Mouse (Mus musculus): ENCODE results near the gene Lamp1. TPM values are rescaled to one million over a fixed set of nuclear protein-coding genes. Genes with fewer than 3 reads are reported as not detected.

Gene Lamp1
- polyA plus RNA-seq (2012; rRNA removed), result 247 and 265 TPM in 2 replicates

GRCm38 (mm10) chr8:13158718-13159376, at the start of gene Lamp1:
Gene Lamp1, plus strand, starts transcription at chr8:13159161.
- peak; percentile 99 for DNase-seq (ENCODE audit: low read depth)
- TF ChIP-seq POLR2A (IDR thresholded peaks at IDR 0.05; ENCODE audit: borderline replicate concordance, extremely low read depth, insufficient read depth, insufficient read length, poor library complexity, severe bottlenecking) (peak; percentile 86), CTCF (IDR thresholded peaks at IDR 0.05; ENCODE audit: borderline replicate concordance, extremely low read depth, insufficient read depth, insufficient read length) (no peak)

DNA sequence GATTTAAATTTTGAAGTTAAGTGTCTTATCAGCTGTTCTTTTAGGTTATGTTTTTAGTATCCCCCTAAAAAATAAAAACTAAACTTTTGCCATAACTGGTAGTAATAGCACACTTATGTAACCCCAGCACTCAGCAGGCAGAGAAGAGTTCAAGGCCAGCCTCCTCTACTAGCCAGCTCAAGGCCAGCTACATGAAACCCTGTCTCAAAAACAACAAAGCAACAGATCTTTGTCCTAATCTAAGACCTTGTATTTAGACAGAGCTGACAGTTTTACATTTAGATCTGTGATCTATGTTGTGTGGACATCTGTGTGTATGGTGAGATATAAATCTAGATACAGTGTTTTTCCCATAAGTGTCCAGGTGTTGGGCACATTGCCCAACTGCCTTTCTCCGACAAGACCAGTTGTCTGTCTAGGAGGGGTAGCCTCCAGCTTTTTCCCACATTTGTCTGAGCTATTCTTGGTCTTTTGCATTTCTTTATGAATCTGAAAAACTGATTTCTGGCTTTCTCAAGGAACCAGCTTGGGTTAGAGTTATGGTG, 49.5 kb upstream of the Lamp1 start:
- DNase-seq (ENCODE audit: low read depth), result no peak
- no peak for TF ChIP-seq POLR2A (IDR thresholded peaks at IDR 0.05; ENCODE audit: borderline replicate concordance, extremely low read depth, insufficient read depth, insufficient read length, poor library complexity, severe bottlenecking)
- no peak for TF ChIP-seq CTCF (IDR thresholded peaks at IDR 0.05; ENCODE audit: borderline replicate concordance, extremely low read depth, insufficient read depth, insufficient read length)

DNA sequence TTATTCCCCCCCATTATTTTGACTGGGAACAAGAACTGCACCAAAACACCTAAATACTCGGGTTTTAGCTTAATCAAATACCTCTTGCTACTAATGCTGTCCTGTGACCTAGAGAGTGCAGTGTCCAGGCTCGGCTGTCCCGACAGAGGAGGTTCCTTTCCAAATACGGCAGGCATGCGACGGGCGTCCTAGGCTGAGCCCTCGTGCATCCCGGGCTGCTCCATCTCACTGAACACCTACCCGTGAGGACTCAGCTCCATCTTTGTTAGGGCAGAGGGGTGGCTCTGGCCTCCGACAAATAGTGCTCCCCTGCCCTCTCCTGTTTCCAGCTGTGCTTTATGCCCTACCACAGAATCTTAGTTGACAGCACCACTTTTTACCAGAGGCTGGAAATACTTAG, 47.0 kb upstream of the Lamp1 start:
- DNase-seq (ENCODE audit: low read depth), result no peak
- TF ChIP-seq POLR2A (IDR thresholded peaks at IDR 0.05; ENCODE audit: borderline replicate concordance, extremely low read depth, insufficient read depth, insufficient read length, poor library complexity, severe bottlenecking) (no peak), CTCF (IDR thresholded peaks at IDR 0.05; ENCODE audit: borderline replicate concordance, extremely low read depth, insufficient read depth, insufficient read length) (no peak)

DNA sequence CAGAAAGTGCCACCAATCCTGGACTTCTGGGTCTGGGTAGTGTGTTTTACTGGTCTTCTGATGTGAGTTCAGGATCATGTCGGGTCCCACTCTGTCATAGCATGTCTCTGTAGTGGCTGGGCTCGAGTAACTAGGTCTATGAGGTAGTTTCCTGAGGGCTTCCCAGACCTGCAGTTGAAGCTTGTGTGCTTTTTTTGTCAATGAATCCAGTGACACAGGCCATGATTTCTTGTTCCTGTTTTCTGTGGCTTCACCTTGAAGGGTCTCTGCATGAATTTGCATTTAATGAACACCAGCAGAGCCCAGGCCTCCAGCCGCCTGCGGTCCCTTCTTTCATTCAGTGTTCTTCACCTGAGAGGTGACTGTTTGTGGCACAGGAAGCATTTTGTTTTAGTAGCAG, 45.7 kb upstream of the Lamp1 start:
- TF ChIP-seq CTCF (IDR thresholded peaks at IDR 0.05; ENCODE audit: borderline replicate concordance, extremely low read depth, insufficient read depth, insufficient read length), result no peak
- TF ChIP-seq POLR2A (IDR thresholded peaks at IDR 0.05; ENCODE audit: borderline replicate concordance, extremely low read depth, insufficient read depth, insufficient read length, poor library complexity, severe bottlenecking), result no peak
- no peak for DNase-seq (ENCODE audit: low read depth)

DNA sequence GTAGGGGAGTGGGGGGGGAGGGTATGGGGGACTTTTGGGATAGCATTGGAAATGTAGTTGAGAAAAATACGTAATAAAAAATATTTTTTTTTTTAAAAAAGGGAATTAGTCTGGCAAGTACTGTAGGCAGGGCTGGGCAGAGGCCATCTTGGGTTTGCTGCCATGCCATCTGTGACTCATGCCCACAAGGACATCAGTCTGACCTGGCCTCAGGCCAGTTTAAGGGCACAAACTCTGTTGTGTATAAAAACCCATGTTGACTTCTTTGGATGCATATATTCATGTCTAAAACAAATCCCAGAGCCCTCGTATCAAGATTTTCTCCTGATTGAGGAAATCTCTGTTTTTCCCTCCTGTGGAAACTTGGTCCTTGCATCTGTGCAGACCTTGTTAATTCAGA, 41.9 kb upstream of the Lamp1 start:
- TF ChIP-seq CTCF (IDR thresholded peaks at IDR 0.05; ENCODE audit: borderline replicate concordance, extremely low read depth, insufficient read depth, insufficient read length) (no peak), POLR2A (IDR thresholded peaks at IDR 0.05; ENCODE audit: borderline replicate concordance, extremely low read depth, insufficient read depth, insufficient read length, poor library complexity, severe bottlenecking) (no peak)
- DNase-seq (ENCODE audit: low read depth), result no peak

- TF ChIP-seq CTCF (IDR thresholded peaks at IDR 0.05; ENCODE audit: borderline replicate concordance, extremely low read depth, insufficient read depth, insufficient read length) (no peak), POLR2A (IDR thresholded peaks at IDR 0.05; ENCODE audit: borderline replicate concordance, extremely low read depth, insufficient read depth, insufficient read length, poor library complexity, severe bottlenecking) (no peak)
- no peak for DNase-seq (ENCODE audit: low read depth)
These were observed 40.4 kb upstream of the Lamp1 start for GRCm38 (mm10) chr8:13118516-13118915.

- no peak for DNase-seq (ENCODE audit: low read depth)
- no peak for TF ChIP-seq CTCF (IDR thresholded peaks at IDR 0.05; ENCODE audit: borderline replicate concordance, extremely low read depth, insufficient read depth, insufficient read length)
- TF ChIP-seq POLR2A (IDR thresholded peaks at IDR 0.05; ENCODE audit: borderline replicate concordance, extremely low read depth, insufficient read depth, insufficient read length, poor library complexity, severe bottlenecking), result no peak
These were observed 37.9 kb upstream of the Lamp1 start for GRCm38 (mm10) chr8:13120882-13121665.

DNA sequence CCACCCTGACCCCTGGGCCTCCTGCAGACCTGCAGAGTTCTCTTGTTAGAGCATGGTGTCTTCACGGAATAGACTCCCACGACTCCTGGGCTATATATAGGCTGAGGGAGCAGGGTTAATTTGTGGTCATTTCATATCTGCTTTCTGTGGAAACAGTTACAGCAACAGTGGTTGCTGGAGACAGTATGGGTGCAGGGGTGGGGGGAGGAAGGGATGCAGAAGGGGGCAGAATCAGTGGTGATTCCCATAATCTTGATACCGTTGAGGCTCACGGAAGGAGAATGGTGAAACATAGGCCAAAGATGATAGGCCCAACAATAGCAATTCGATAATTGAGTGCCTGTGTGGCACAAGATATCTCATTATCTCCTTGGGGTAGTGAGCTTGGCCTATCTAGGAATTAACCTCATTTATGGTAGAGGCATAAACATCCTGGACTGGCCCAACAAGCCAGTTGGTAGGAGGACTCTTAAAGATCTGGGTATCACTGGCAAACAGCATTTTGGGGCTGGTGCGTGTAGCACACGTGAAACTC, 36.0 kb upstream of the Lamp1 start:
- no peak for DNase-seq (ENCODE audit: low read depth)
- TF ChIP-seq CTCF (IDR thresholded peaks at IDR 0.05; ENCODE audit: borderline replicate concordance, extremely low read depth, insufficient read depth, insufficient read length), result no peak
- no peak for TF ChIP-seq POLR2A (IDR thresholded peaks at IDR 0.05; ENCODE audit: borderline replicate concordance, extremely low read depth, insufficient read depth, insufficient read length, poor library complexity, severe bottlenecking)

GRCm38 (mm10) chr8:13124897-13125296, 34.1 kb upstream of the Lamp1 start:
- no peak for TF ChIP-seq CTCF (IDR thresholded peaks at IDR 0.05; ENCODE audit: borderline replicate concordance, extremely low read depth, insufficient read depth, insufficient read length)
- no peak for TF ChIP-seq POLR2A (IDR thresholded peaks at IDR 0.05; ENCODE audit: borderline replicate concordance, extremely low read depth, insufficient read depth, insufficient read length, poor library complexity, severe bottlenecking)
- DNase-seq (ENCODE audit: low read depth), result no peak

GRCm38 (mm10) chr8:13132220-13132619, 26.7 kb upstream of the Lamp1 start:
- TF ChIP-seq CTCF (IDR thresholded peaks at IDR 0.05; ENCODE audit: borderline replicate concordance, extremely low read depth, insufficient read depth, insufficient read length), result peak; percentile 54; the same call in 1 of the 2 replicates
- peak; percentile 63 for DNase-seq (ENCODE audit: low read depth)

DNA sequence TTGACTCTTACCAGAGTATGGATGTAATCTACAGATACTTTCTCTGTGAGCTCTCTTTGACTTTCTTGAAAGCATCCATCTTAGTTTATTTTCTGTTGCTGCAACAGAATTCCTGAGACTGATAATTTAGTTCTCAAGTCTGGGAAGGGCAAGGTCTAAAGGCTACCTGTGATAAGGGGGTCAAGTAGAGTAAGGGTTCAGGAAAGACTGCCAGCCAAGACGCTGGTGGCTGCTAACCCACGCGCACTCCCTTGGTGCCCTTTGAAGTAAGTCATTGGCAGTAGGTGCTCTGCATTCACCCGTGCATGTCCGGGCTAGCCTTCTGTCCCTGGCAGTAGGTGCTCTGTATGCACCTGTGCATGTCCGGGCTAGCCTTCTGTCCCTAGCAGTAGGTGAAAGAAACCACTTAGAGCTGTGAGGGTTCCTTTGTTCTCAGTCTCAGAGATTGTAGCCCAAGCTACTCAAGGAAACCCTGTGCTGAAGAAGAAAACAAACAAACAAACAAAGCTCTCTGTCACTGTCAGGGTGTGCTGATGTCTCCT, 19.2 kb upstream of the Lamp1 start:
- TF ChIP-seq CTCF (IDR thresholded peaks at IDR 0.05; ENCODE audit: borderline replicate concordance, extremely low read depth, insufficient read depth, insufficient read length) (no peak), POLR2A (IDR thresholded peaks at IDR 0.05; ENCODE audit: borderline replicate concordance, extremely low read depth, insufficient read depth, insufficient read length, poor library complexity, severe bottlenecking) (no peak)
- no peak for DNase-seq (ENCODE audit: low read depth)
